Mouse (Mus musculus) stomach, embryonic 16.5 days (tissue): ENCODE results near the gene Tstd1. TPM values are rescaled to one million over a fixed set of nuclear protein-coding genes. Genes with fewer than 3 reads are reported as not detected.
A peak's percentile ranks its signal among the peaks of the same experiment; 100 is the strongest.

Experiments used
- ATAC-seq: fragments of 200-750 bp; cut with Nextera tagmentation; 2 replicates; pipeline ENCODE4 v1.8.0; 2017; ENCODE audit warnings: moderate number of reproducible peaks, moderate TSS enrichment; ENCODE audit not compliant: insufficient read depth, low FRiP score
- H3K27ac ChIP-seq: fragments of 300-500 bp; sonication (generic); 2 replicates; pipeline ENCODE4 v1.5.1; 2014; ENCODE audit warnings: low read length
- H3K27me3 ChIP-seq: fragments of 300-500 bp; sonication (generic); 2 replicates; pipeline ENCODE4 v1.6.1; 2014; ENCODE audit warnings: low read length, control low read depth, mixed read lengths; ENCODE audit not compliant: control insufficient read depth, insufficient read depth
- H3K36me3 ChIP-seq: fragments of 300-500 bp; sonication (generic); 2 replicates; pipeline ENCODE4 v1.6.1; 2014; ENCODE audit warnings: low read length; ENCODE audit not compliant: control insufficient read depth, insufficient read depth
- H3K4me1 ChIP-seq: fragments of 300-500 bp; sonication (generic); 2 replicates; pipeline ENCODE4 v1.6.1; 2014; ENCODE audit warnings: low read length, control low read depth, mixed read lengths; ENCODE audit not compliant: control insufficient read depth, insufficient read depth
- H3K4me2 ChIP-seq: fragments of 300-500 bp; sonication (generic); 2 replicates; pipeline ENCODE4 v1.6.1; 2014; ENCODE audit warnings: low read depth, low read length, mixed read lengths
- H3K4me3 ChIP-seq: fragments of 300-500 bp; sonication (generic); replicated peaks from 2 replicates; pipeline ENCODE4 v1.5.1; 2014; ENCODE audit warnings: mild to moderate bottlenecking, low read length
- H3K9ac ChIP-seq: fragments of 300-500 bp; sonication (generic); 2 replicates; pipeline ENCODE4 v1.6.1; 2014; ENCODE audit warnings: low read length
- H3K9me3 ChIP-seq: fragments of 300-500 bp; sonication (generic); replicated peaks from 2 replicates; pipeline ENCODE4 v1.6.1; 2016; ENCODE audit warnings: low read length, control low read depth; ENCODE audit not compliant: control insufficient read depth
- WGBS: fragments of 180-500 bp; shearing (Covaris S2); extraction: QIAGEN DNeasy Blood & Tissue Kit; methylation state at CpG from one replicate; pipeline ENCODE4 v1.1.7; 2014; 5-methylcytosine and 5-hydroxymethylcytosine counted together
- polyA plus RNA-seq: library from polyadenylated mRNA; unstranded; fragments of >200 nt; fragmentation: Nextera tagmentation; extraction: Ambion mirVana; gene quantifications from 2 replicates; pipeline ENCODE4 v1.2.1, GENCODE M21; 2015

Gene Tstd1
- polyA plus RNA-seq, 1 experiment from 2014 or later: 8.3 TPM

GRCm38 (mm10) chr1:171469678-171470077, 51.0 kb downstream of the Tstd1 start:
- no peaks in the 10 kb centered on the region for H3K36me3 ChIP-seq
- ATAC-seq: no peak
- H3K4me1 ChIP-seq: no peaks in the 10 kb centered on the region
- WGBS: 69% methylated on average over 3 of the region's 3 CpGs
- no peak overlapping the region for H3K4me3 ChIP-seq
- no peak overlapping the region for H3K9ac ChIP-seq
- 0 out of 2 replicates have a peak overlapping the region, but pooled peaks have one; percentile 4 for H3K4me2 ChIP-seq
- H3K27ac ChIP-seq: peak overlapping the region; percentile 15; the same call in 1 of the 2 replicates
- H3K9me3 ChIP-seq: no peaks in the 10 kb centered on the region
- H3K27me3 ChIP-seq: no peaks in the 10 kb centered on the region

Other genes with a start within 250 kb of the Tstd1 start
- 44.3 and 46.4 TPM in 2 replicates for gene Pcp4l1, start 222.6 kb upstream of the Tstd1 start, polyA plus RNA-seq
- 1.7 and 1.8 TPM in 2 replicates for gene Nr1i3, start 204.9 kb upstream of the Tstd1 start, polyA plus RNA-seq
- gene Tomm40l, start 196.4 kb upstream of the Tstd1 start, polyA plus RNA-seq: 28.2 and 28.3 TPM in 2 replicates
- gene Apoa2, start 193.8 kb upstream of the Tstd1 start, polyA plus RNA-seq: 257 and 347 TPM in 2 replicates
- gene Fcer1g, start 184.5 kb upstream of the Tstd1 start, polyA plus RNA-seq: 68.0 and 77.1 TPM in 2 replicates
- gene Adamts4, start 168.5 kb upstream of the Tstd1 start, polyA plus RNA-seq: 11.0 and 12.8 TPM in 2 replicates
- 259 and 260 TPM in 2 replicates for gene Ndufs2, start 167.5 kb upstream of the Tstd1 start, polyA plus RNA-seq
- 70.6 and 71.5 TPM in 2 replicates for gene B4galt3, start 148.5 kb upstream of the Tstd1 start, polyA plus RNA-seq
- gene Ppox, start 137.7 kb upstream of the Tstd1 start, polyA plus RNA-seq: 44.6 and 54.5 TPM in 2 replicates
- gene Usp21, start 130.9 kb upstream of the Tstd1 start, polyA plus RNA-seq: 54.9 and 59.1 TPM in 2 replicates
- gene Ufc1, start 123.8 kb upstream of the Tstd1 start, polyA plus RNA-seq: 100 and 113 TPM in 2 replicates
- 48.0 and 54.7 TPM in 2 replicates for gene Dedd, start 89.7 kb upstream of the Tstd1 start, polyA plus RNA-seq
- 49.6 and 51.3 TPM in 2 replicates for gene Nit1, start 73.2 kb upstream of the Tstd1 start, polyA plus RNA-seq
- 81.2 and 109 TPM in 2 replicates for gene Pfdn2, start 73.2 kb upstream of the Tstd1 start, polyA plus RNA-seq
- 0.76 and 1.3 TPM in 2 replicates for gene Klhdc9, start 58.1 kb upstream of the Tstd1 start, polyA plus RNA-seq
- 42.8 and 62.7 TPM in 2 replicates for gene Nectin4, start 48.8 kb upstream of the Tstd1 start, polyA plus RNA-seq
- gene Arhgap30, start 29.9 kb upstream of the Tstd1 start, polyA plus RNA-seq: 2.9 and 3.8 TPM in 2 replicates
- 63.4 and 64.7 TPM in 2 replicates for gene Usf1, start 7.6 kb upstream of the Tstd1 start, polyA plus RNA-seq
- 137 and 162 TPM in 2 replicates for gene F11r, start 18.7 kb downstream of the Tstd1 start, polyA plus RNA-seq
- 15.7 and 16.3 TPM in 2 replicates for gene Alyref2, start 84.6 kb downstream of the Tstd1 start, polyA plus RNA-seq
- not detected in 2 replicates for gene Itln1, start 116.4 kb downstream of the Tstd1 start, polyA plus RNA-seq
- gene Cd244a, start 140.3 kb downstream of the Tstd1 start, polyA plus RNA-seq: 0.81 and 1.4 TPM in 2 replicates
- gene Ly9, start 188.5 kb downstream of the Tstd1 start, polyA plus RNA-seq: 0.62 and 0.84 TPM in 2 replicates
- gene Slamf7, start 234.2 kb downstream of the Tstd1 start, polyA plus RNA-seq: 0.14 and 0.24 TPM in 2 replicates